In genomic region chr9:55208790-55209481, GRCm38 (mm10) we compare ENCODE assay signal across 8 mouse cellular contexts. TPM values are rescaled to one million over a fixed set of nuclear protein-coding genes. Genes with fewer than 3 reads are reported as not detected.
A peak's percentile ranks its signal among the peaks of the same experiment; 100 is the strongest.
DNase-seq lines count a peak whose midpoint lies in the region; ATAC-seq and TF ChIP-seq lines count a peak whose summit lies in the region.

TSS of gene Fbxo22 (plus strand) at chr9:55208925.

- H3K27me3 ChIP-seq in cerebellum, adult 2 months (ENCODE audit: control insufficient read depth, insufficient read depth, low read length) = no peaks in the 10 kb centered on the region
- H3K27me3 ChIP-seq in forebrain, postnatal 0 days (ENCODE audit: insufficient read depth, low read length) = no peaks in the 10 kb centered on the region
- H3K27me3 ChIP-seq in lung, embryonic 15.5 days = no peaks in the 10 kb centered on the region

- peaks cover 11% of the 10 kb centered on the region; the same call in 1 of the 2 replicates for H3K36me3 ChIP-seq in forebrain, postnatal 0 days (ENCODE audit: insufficient read depth)
- H3K36me3 ChIP-seq in lung, embryonic 15.5 days = peaks cover 6% of the 10 kb centered on the region; the same call in 1 of the 2 replicates

- under 1% methylated on average over 65 of the region's 65 CpGs for WGBS in cerebellum, adult 2 months
- under 1% methylated on average over 65 of the region's 65 CpGs for WGBS in forebrain, postnatal 0 days
- under 1% methylated on average over 63 of the region's 65 CpGs for WGBS in lung, embryonic 15.5 days
- under 1% methylated on average over 65 of the region's 65 CpGs for WGBS in olfactory bulb, adult 2 months

- peak within 1 kb of the TSS; percentile 89 for H3K9ac ChIP-seq in forebrain, postnatal 0 days
- peak within 1 kb of the TSS; percentile 78 for H3K9ac ChIP-seq in lung, embryonic 15.5 days

- intact Hi-C loops in heart, postnatal 36 days (cut with DNase I) = loop anchor here (1.0 kb wide), 1 partner anchor 60 kb away; no protein-coding TSS in a partner anchor

- peak within 1 kb of the TSS; percentile 70 for H3K27ac ChIP-seq in cerebellum, adult 2 months (ENCODE audit: insufficient read depth, low read length)
- peak within 1 kb of the TSS; percentile 76 for H3K27ac ChIP-seq in forebrain, postnatal 0 days (ENCODE audit: low read depth, low read length)
- H3K27ac ChIP-seq in layer of hippocampus, adult 2 months = peak within 1 kb of the TSS; percentile 91
- peak within 1 kb of the TSS; percentile 91 for H3K27ac ChIP-seq in lung, embryonic 15.5 days
- peak within 1 kb of the TSS; percentile 43; the same call in 1 of the 2 replicates for H3K27ac ChIP-seq in olfactory bulb, adult 2 months (ENCODE audit: insufficient read depth, low read depth, low read length)

- peak within 1 kb of the TSS; percentile 75 for H3K4me3 ChIP-seq in cerebellum, adult 2 months (replicated peaks; ENCODE audit: insufficient read depth, low read depth, low read length)
- H3K4me3 ChIP-seq in forebrain, postnatal 0 days (ENCODE audit: low read depth, low read length) = peak within 1 kb of the TSS; percentile 83
- peak within 1 kb of the TSS; percentile 74 for H3K4me3 ChIP-seq in layer of hippocampus, adult 2 months
- H3K4me3 ChIP-seq in lung, embryonic 15.5 days = peak within 1 kb of the TSS; percentile 62
- peak within 1 kb of the TSS; percentile 74 for H3K4me3 ChIP-seq in olfactory bulb, adult 2 months (ENCODE audit: insufficient read depth, low read depth, low read length)

- DNase-seq in MEL-GATA-1-ER (ENCODE audit: extremely low read depth, low read depth) = peak; percentile 56
- peak; percentile 88 to 89 for DNase-seq in cerebellum, adult 2 months
- peak; percentile 90 for DNase-seq in forebrain, postnatal 0 days
- peak; percentile 84 to 86 for DNase-seq in heart, postnatal 36 days
- DNase-seq in layer of hippocampus, adult 2 months (ENCODE audit: low spot score in 2 of 2) = peak; percentile 77 to 81
- peak; percentile 60 to 67 for DNase-seq in thymus, adult 18-20 months

- peak; percentile 100 for ATAC-seq in forebrain, postnatal 0 days
- peak; percentile 96 for ATAC-seq in lung, embryonic 15.5 days (ENCODE audit: borderline replicate concordance, extremely low read depth, low FRiP score, low TSS enrichment)

- peak; percentile 80; the same call in 1 of the 2 replicates for TF ChIP-seq POLR2A in cerebellum, adult 2 months (IDR thresholded peaks at IDR 0.05; ENCODE audit: borderline replicate concordance, insufficient read depth, low read length)
- peak; percentile 81 for TF ChIP-seq POLR2A in olfactory bulb, adult 2 months (IDR thresholded peaks at IDR 0.05; ENCODE audit: insufficient read depth, low read depth, low read length)

- no peaks in the 10 kb centered on the region for H3K9me3 ChIP-seq in forebrain, postnatal 0 days (ENCODE audit: low read length)
- no peaks in the 10 kb centered on the region for H3K9me3 ChIP-seq in lung, embryonic 15.5 days

- H3K4me1 ChIP-seq in cerebellum, adult 2 months (ENCODE audit: control insufficient read depth, insufficient read depth, low read length) = peaks cover 6% of the 10 kb centered on the region
- peaks cover 13% of the 10 kb centered on the region for H3K4me1 ChIP-seq in forebrain, postnatal 0 days (ENCODE audit: insufficient read depth)
- peaks cover 19% of the 10 kb centered on the region for H3K4me1 ChIP-seq in lung, embryonic 15.5 days
- peaks cover 4% of the 10 kb centered on the region; the same call in 1 of the 2 replicates for H3K4me1 ChIP-seq in olfactory bulb, adult 2 months (ENCODE audit: control insufficient read depth, insufficient read depth, low read length)

- TF ChIP-seq CTCF in cerebellum, adult 2 months (IDR thresholded peaks at IDR 0.05; ENCODE audit: borderline replicate concordance, insufficient read depth, low read depth, low read length) = no peak
- peak; percentile 54 for TF ChIP-seq CTCF in forebrain, postnatal 0 days (IDR thresholded peaks at IDR 0.05; ENCODE audit: low read depth)
- TF ChIP-seq CTCF in layer of hippocampus, adult 2 months (conservative IDR thresholded peaks at IDR 0.05) = peak; percentile 50
- 0 out of 2 replicates have a peak, but pooled peaks have one; percentile 16 for TF ChIP-seq CTCF in olfactory bulb, adult 2 months (IDR thresholded peaks at IDR 0.05; ENCODE audit: insufficient read depth, low read depth, low read length)

- H3K4me2 ChIP-seq in forebrain, postnatal 0 days (ENCODE audit: low read depth) = peak within 1 kb of the TSS; percentile 83
- peak within 1 kb of the TSS; percentile 82 for H3K4me2 ChIP-seq in lung, embryonic 15.5 days

RNA-seq across cellular contexts. Expression of gene Fbxo22, which starts in this region (rescaled TPM):
- polyA plus RNA-seq in cerebellum, adult 2 months (2012; rRNA removed) = 42.9 and 45.3 TPM in 2 replicates
- 69.6 and 73.6 TPM in 2 replicates for total RNA-seq in forebrain, postnatal 0 days (2014; rRNA removed)
- 55.6 and 79.0 TPM in 2 replicates for polyA plus RNA-seq in forebrain, postnatal 0 days (2015; fragmentation: Nextera tagmentation; extraction: Ambion mirVana)
- total RNA-seq in heart, postnatal 36 days (2021) = 10 to 100 TPM; 31.9 to 34.4 TPM
- 10 to 100 TPM; 31.0 to 36.0 TPM for total RNA-seq in layer of hippocampus, adult 2 months (2021)
- 57.2 and 64.1 TPM in 2 replicates for polyA plus RNA-seq in lung, embryonic 15.5 days (2015; fragmentation: Nextera tagmentation; extraction: Ambion mirVana)
- not detected in 2 replicates for polyA plus RNA-seq in olfactory bulb, adult 2 months (2012; ENCODE audit: insufficient read depth, insufficient read length, low replicate concordance, missing spikeins)

Comparison
In these comparisons a context has a peak if more than half of its experiments do, and no peak if none do; other contexts are left out.
1. Peak in every context shown above with its lines: DNase-seq, ATAC-seq, H3K4me3 ChIP-seq and H3K27ac ChIP-seq.
2. RNA of gene Fbxo22 (polyA plus RNA-seq): 55.6 to 79.0 TPM in forebrain, postnatal 0 days, 57.2 to 64.1 TPM in lung, embryonic 15.5 days and 42.9 to 45.3 TPM in cerebellum, adult 2 months; not detected in olfactory bulb, adult 2 months; every median in the first group is over 10 times any median in the second.